Mouse (Mus musculus) neural tube, embryonic 15.5 days (tissue): Measurements from ENCODE around the gene Herpud2. TPM values are rescaled to one million over a fixed set of nuclear protein-coding genes. Genes with fewer than 3 reads are reported as not detected.
A peak's percentile ranks its signal among the peaks of the same experiment; 100 is the strongest.

Source experiments
- ATAC-seq: fragments of 200-750 bp; cut with Nextera tagmentation; 2 replicates; pipeline ENCODE4 v1.8.0; 2017; ENCODE audit warnings: mild to moderate bottlenecking, moderate TSS enrichment, moderate library complexity; ENCODE audit not compliant: low FRiP score
- H3K27ac ChIP-seq: fragments of 300-500 bp; sonication (generic); replicated peaks from 2 replicates; pipeline ENCODE4 v1.5.1; 2015; ENCODE audit warnings: mild to moderate bottlenecking, inconsistent platforms
- H3K27me3 ChIP-seq: fragments of 300-500 bp; sonication (generic); replicated peaks from 2 replicates; pipeline ENCODE4 v1.6.1; 2015; ENCODE audit warnings: inconsistent platforms
- H3K36me3 ChIP-seq: fragments of 300-500 bp; sonication (generic); 2 replicates; pipeline ENCODE4 v1.6.1; 2015; ENCODE audit warnings: inconsistent platforms
- H3K4me1 ChIP-seq: fragments of 300-500 bp; sonication (generic); 2 replicates; pipeline ENCODE4 v1.6.1; 2015; ENCODE audit warnings: inconsistent platforms
- H3K4me2 ChIP-seq: fragments of 300-500 bp; sonication (generic); 2 replicates; pipeline ENCODE4 v1.6.1; 2015; ENCODE audit warnings: inconsistent platforms, mild to moderate bottlenecking, moderate library complexity
- H3K4me3 ChIP-seq: fragments of 300-500 bp; sonication (generic); replicated peaks from 2 replicates; pipeline ENCODE4 v1.5.1; 2015; ENCODE audit warnings: mild to moderate bottlenecking, inconsistent platforms
- H3K9ac ChIP-seq: fragments of 300-500 bp; sonication (generic); replicated peaks from 2 replicates; pipeline ENCODE4 v1.6.1; 2015; ENCODE audit warnings: mild to moderate bottlenecking, inconsistent platforms
- H3K9me3 ChIP-seq: fragments of 300-500 bp; sonication (generic); replicated peaks from 2 replicates; pipeline ENCODE4 v1.6.1; 2016; ENCODE audit warnings: inconsistent platforms
- WGBS: fragments of 180-500 bp; shearing (Covaris S2); methylation state at CpG from one replicate; pipeline ENCODE4 v1.1.7; 2015; ENCODE audit warnings: mixed read lengths; 5-methylcytosine and 5-hydroxymethylcytosine counted together
- polyA plus RNA-seq: library from polyadenylated mRNA; unstranded; fragments of >200 nt; fragmentation: Nextera tagmentation; extraction: Ambion mirVana; gene quantifications from 2 replicates; pipeline ENCODE4 v1.2.1, GENCODE M21; 2015

The Herpud2 gene
- 31.6 and 33.9 TPM in 2 replicates for polyA plus RNA-seq

- Histone ChIP-seq H3K27me3 (no peaks in the 10 kb centered on the region), H3K4me1 (peaks cover 30% of the 10 kb centered on the region), H3K36me3 (no peaks in the 10 kb centered on the region), H3K27ac (peak within 1 kb of the TSS; percentile 97), H3K9ac (peak within 1 kb of the TSS; percentile 97), H3K4me3 (peak within 1 kb of the TSS; percentile 77), H3K9me3 (no peaks in the 10 kb centered on the region), H3K4me2 (peak within 1 kb of the TSS; percentile 76)
- peak; percentile 99 for ATAC-seq
- 0% methylated on average over 46 of the region's 51 CpGs for WGBS
Observed at GRCm38 (mm10) chr9:25151611-25152241, at the start of gene Herpud2. Gene Herpud2, minus strand, starts transcription at chr9:25151820.

- no peaks in the 10 kb centered on the region for H3K36me3 ChIP-seq
- H3K4me2 ChIP-seq = no peak overlapping the region
- 84% methylated on average over 3 of the region's 3 CpGs for WGBS
- no peak overlapping the region for H3K9ac ChIP-seq
- H3K4me3 ChIP-seq = no peak overlapping the region
- no peaks in the 10 kb centered on the region for H3K4me1 ChIP-seq
- ATAC-seq = no peak
- H3K27me3 ChIP-seq = no peaks in the 10 kb centered on the region
- H3K9me3 ChIP-seq = no peaks in the 10 kb centered on the region
- H3K27ac ChIP-seq = no peak overlapping the region
Observed at GRCm38 (mm10) chr9:25200987-25201386, 49.4 kb upstream of the Herpud2 start.

GRCm38 (mm10) chr9:25200148-25200547 is 48.5 kb upstream of the Herpud2 start:
- ATAC-seq = no peak

GRCm38 (mm10) chr9:25196746-25197145 is 45.1 kb upstream of the Herpud2 start:
- 86% methylated on average over 5 of the region's 5 CpGs for WGBS

More at GRCm38 (mm10) chr9:25200148-25200547, 48.5 kb upstream of the Herpud2 start:
- no peaks in the 10 kb centered on the region for H3K27me3 ChIP-seq
- H3K4me1 ChIP-seq = no peaks in the 10 kb centered on the region
- no peak overlapping the region for H3K27ac ChIP-seq
- no peaks in the 10 kb centered on the region for H3K9me3 ChIP-seq
- no peak overlapping the region for H3K4me2 ChIP-seq
- no peak overlapping the region for H3K9ac ChIP-seq
- WGBS = 74% methylated on average over 3 of the region's 3 CpGs
- H3K36me3 ChIP-seq = no peaks in the 10 kb centered on the region
- H3K4me3 ChIP-seq = no peak overlapping the region

GRCm38 (mm10) chr9:25191612-25192011 is 40.0 kb upstream of the Herpud2 start:
- ATAC-seq = no peak
- no peaks in the 10 kb centered on the region for H3K4me1 ChIP-seq
- no peaks in the 10 kb centered on the region for H3K36me3 ChIP-seq
- no peaks in the 10 kb centered on the region for H3K27me3 ChIP-seq
- H3K9ac ChIP-seq = no peak overlapping the region
- WGBS = 75% methylated on average over 2 of the region's 2 CpGs
- no peak overlapping the region for H3K4me2 ChIP-seq
- no peaks in the 10 kb centered on the region for H3K9me3 ChIP-seq
- no peak overlapping the region for H3K4me3 ChIP-seq
- no peak overlapping the region for H3K27ac ChIP-seq

More at GRCm38 (mm10) chr9:25196746-25197145, 45.1 kb upstream of the Herpud2 start:
- no peaks in the 10 kb centered on the region for H3K9me3 ChIP-seq
- no peak for ATAC-seq
- no peaks in the 10 kb centered on the region for H3K4me1 ChIP-seq
- no peak overlapping the region for H3K9ac ChIP-seq
- no peaks in the 10 kb centered on the region for H3K36me3 ChIP-seq
- no peak overlapping the region for H3K27ac ChIP-seq
- H3K4me3 ChIP-seq = no peak overlapping the region
- H3K4me2 ChIP-seq = no peak overlapping the region
- no peaks in the 10 kb centered on the region for H3K27me3 ChIP-seq

- Histone ChIP-seq H3K9me3 (no peaks in the 10 kb centered on the region), H3K4me3 (no peak overlapping the region), H3K27ac (no peak overlapping the region), H3K36me3 (no peaks in the 10 kb centered on the region), H3K27me3 (no peaks in the 10 kb centered on the region), H3K9ac (no peak overlapping the region), H3K4me2 (no peak overlapping the region), H3K4me1 (no peaks in the 10 kb centered on the region)
- 92% methylated on average over 4 of the region's 4 CpGs for WGBS
- no peak for ATAC-seq
Observed at GRCm38 (mm10) chr9:25186501-25186900, 34.9 kb upstream of the Herpud2 start.

- ATAC-seq = no peak
- no peaks in the 10 kb centered on the region for H3K4me1 ChIP-seq
- no peaks in the 10 kb centered on the region for H3K27me3 ChIP-seq
- no peak overlapping the region for H3K4me2 ChIP-seq
- no peak overlapping the region for H3K4me3 ChIP-seq
- no peak overlapping the region for H3K27ac ChIP-seq
- H3K9me3 ChIP-seq = no peaks in the 10 kb centered on the region
- no peak overlapping the region for H3K9ac ChIP-seq
- H3K36me3 ChIP-seq = no peaks in the 10 kb centered on the region
- 56% methylated on average over 7 of the region's 7 CpGs for WGBS
Observed at GRCm38 (mm10) chr9:25185854-25186253, 34.2 kb upstream of the Herpud2 start.

GRCm38 (mm10) chr9:25184606-25185005 is 33.0 kb upstream of the Herpud2 start:
- Histone ChIP-seq H3K9me3 (no peaks in the 10 kb centered on the region), H3K9ac (no peak overlapping the region), H3K4me1 (no peaks in the 10 kb centered on the region), H3K4me2 (no peak overlapping the region), H3K27me3 (no peaks in the 10 kb centered on the region), H3K4me3 (no peak overlapping the region), H3K27ac (no peak overlapping the region), H3K36me3 (no peaks in the 10 kb centered on the region)
- WGBS = 93% methylated on average over 2 of the region's 2 CpGs
- no peak for ATAC-seq

- no peak for ATAC-seq
- Histone ChIP-seq H3K4me2 (no peak overlapping the region), H3K9me3 (no peaks in the 10 kb centered on the region), H3K27ac (no peak overlapping the region), H3K9ac (no peak overlapping the region), H3K27me3 (no peaks in the 10 kb centered on the region), H3K36me3 (no peaks in the 10 kb centered on the region), H3K4me1 (no peaks in the 10 kb centered on the region), H3K4me3 (no peak overlapping the region)
- 94% methylated on average over 3 of the region's 3 CpGs for WGBS
Observed at GRCm38 (mm10) chr9:25178066-25178465, 26.4 kb upstream of the Herpud2 start.

GRCm38 (mm10) chr9:25177201-25177600 is 25.6 kb upstream of the Herpud2 start:
- H3K4me3 ChIP-seq = no peak overlapping the region
- no peaks in the 10 kb centered on the region for H3K27me3 ChIP-seq
- no peak overlapping the region for H3K4me2 ChIP-seq
- H3K27ac ChIP-seq = no peak overlapping the region
- H3K9me3 ChIP-seq = no peaks in the 10 kb centered on the region
- ATAC-seq = no peak
- no peak overlapping the region for H3K9ac ChIP-seq
- no peaks in the 10 kb centered on the region for H3K4me1 ChIP-seq
- WGBS = 81% methylated on average over 5 of the region's 5 CpGs
- no peaks in the 10 kb centered on the region for H3K36me3 ChIP-seq

GRCm38 (mm10) chr9:25176562-25176961 is 24.9 kb upstream of the Herpud2 start:
- no peak overlapping the region for H3K4me2 ChIP-seq
- no peaks in the 10 kb centered on the region for H3K36me3 ChIP-seq
- H3K9me3 ChIP-seq = no peaks in the 10 kb centered on the region
- H3K4me1 ChIP-seq = no peaks in the 10 kb centered on the region
- no peak overlapping the region for H3K4me3 ChIP-seq
- H3K27ac ChIP-seq = no peak overlapping the region
- no peak for ATAC-seq
- no peak overlapping the region for H3K9ac ChIP-seq
- no peaks in the 10 kb centered on the region for H3K27me3 ChIP-seq
- WGBS = 81% methylated on average over 1 of the region's 1 CpGs

GRCm38 (mm10) chr9:25175978-25176377 is 24.4 kb upstream of the Herpud2 start:
- Histone ChIP-seq H3K36me3 (no peaks in the 10 kb centered on the region), H3K4me3 (no peak overlapping the region), H3K27me3 (no peaks in the 10 kb centered on the region), H3K9me3 (no peaks in the 10 kb centered on the region), H3K9ac (no peak overlapping the region), H3K4me2 (no peak overlapping the region), H3K27ac (no peak overlapping the region), H3K4me1 (no peaks in the 10 kb centered on the region)
- 91% methylated on average over 6 of the region's 6 CpGs for WGBS
- ATAC-seq = no peak
